Mouse (Mus musculus): Measurements from ENCODE around the gene Akr1b10. TPM values are rescaled to one million over a fixed set of nuclear protein-coding genes. Genes with fewer than 3 reads are reported as not detected.
"Not testable (repeated sequence)": the region's sequence is repeated elsewhere in the genome, so short reads cannot be mapped to it uniquely, and the experiment has no call there.

The Akr1b10 gene
- total RNA-seq, 2 experiments from 2014 or later = 48.5 to 62.6 TPM

DNA sequence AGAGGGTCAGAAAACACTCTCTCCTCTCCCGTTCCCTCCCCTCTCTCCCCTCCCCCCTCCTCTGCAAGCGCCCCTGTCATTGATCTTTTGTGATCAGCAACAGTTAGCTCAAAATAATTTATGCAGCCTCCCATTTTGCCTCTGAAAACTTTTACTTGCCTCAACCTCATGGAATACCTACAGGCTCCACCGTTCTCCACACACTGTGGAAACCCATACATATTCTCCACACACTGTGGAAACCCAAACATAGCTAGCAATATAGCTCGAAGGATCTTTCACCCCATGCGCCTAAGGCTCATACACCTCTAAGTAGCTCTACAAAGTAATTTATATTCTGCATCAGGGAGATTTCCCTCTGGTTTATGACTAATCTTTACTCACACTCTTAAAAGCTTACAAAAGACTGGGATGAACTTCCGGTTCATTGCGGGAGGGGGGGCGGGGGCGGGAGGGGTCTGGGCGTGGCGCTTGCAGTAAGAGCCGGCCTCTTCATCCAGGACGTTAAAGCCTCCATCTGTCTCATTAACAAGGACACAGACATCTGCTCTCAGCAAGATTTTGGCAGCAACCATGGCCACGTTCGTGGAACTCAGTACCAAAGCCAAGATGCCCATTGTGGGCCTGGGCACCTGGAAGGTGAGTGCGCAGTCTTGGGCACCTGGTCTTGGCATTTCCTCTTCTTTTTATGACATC, 30.2 kb upstream of the Akr1b10 start, which contains the start of gene Akr1b8:
Akr1b8 (plus strand) TSS at position 462 of the 696 bp plus-strand sequence.
- DNase-seq = peak; percentile 27
- peak within 1 kb of the TSS; percentile 69 for H3K27ac ChIP-seq
- intact Hi-C loops (cut with DNase I) = no loop called here
- no peak for TF ChIP-seq CTCF (IDR thresholded peaks at IDR 0.05)
- peak within 1 kb of the TSS; percentile 63 for H3K4me3 ChIP-seq

DNA sequence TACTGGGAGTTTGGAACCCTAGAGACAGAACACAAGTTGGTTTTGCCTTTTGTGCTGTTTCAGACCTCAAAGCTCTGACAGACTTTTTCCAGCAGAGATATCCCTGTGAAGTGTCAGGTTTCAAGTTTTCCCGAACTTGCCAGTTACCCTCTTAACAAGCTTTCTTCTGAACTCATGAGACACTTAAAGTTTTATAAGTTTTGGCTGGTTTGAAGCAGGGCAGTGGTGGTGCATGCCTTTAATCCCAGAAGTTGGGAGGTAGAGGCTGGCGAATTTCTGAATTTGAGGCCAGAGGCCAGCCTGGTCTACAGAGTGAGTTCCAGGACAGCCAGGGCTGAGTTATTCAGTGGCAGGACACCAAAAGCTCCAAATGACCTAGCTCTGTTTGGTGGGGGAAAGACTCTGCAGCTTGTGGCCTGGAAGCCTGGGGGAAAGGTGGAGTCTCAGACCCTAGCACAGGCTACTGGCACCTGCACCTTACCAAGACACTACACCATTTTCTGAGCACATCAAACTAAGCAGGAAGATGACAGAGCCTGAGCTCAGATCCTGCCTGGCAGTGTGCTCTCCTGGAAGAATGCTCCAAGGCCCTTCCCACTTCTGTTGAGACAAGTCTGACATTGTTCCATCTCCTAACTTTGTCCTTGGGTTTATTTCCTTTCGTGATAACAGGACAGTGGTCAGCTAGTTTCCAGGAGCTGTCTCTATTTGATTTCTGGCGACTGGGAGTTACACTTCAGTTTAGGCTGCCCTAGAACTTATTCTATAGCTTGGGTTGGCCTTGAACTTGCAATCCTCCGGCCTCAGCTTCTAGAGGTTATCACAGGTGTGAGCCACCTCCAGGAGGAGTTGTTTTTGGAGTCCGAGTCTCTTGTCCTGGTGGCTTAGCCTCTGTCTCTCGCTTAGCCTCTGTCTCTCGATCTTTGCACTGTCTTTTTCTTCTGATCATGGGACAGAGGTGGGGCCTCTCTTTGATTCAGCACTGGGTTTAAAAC, 29.4 kb upstream of the Akr1b10 start:
- no peak for TF ChIP-seq CTCF (IDR thresholded peaks at IDR 0.05)
- no peak for DNase-seq
- Histone ChIP-seq H3K27ac (peak overlapping the region; percentile 69), H3K4me3 (peak overlapping the region; percentile 63)
- intact Hi-C loops (cut with DNase I) = no loop called here

DNA sequence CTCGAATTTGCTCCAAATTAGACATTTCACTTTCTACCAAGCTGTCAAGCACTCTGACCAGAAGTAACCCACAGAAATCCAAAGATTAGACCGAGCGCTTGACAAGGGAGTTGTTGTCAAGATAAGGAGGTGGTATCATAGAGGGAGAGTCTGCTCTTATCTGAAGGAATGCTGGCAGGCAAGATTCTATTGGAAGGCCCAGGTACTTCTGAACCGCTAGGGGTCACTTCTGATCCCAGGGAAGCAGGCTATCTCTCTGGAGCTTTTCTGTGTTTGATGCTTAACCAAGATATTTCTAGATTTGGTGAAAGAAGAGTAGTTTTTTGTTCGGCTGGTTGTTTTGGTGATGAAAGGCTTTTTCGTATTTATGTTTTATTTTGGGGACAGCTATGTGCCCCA, 28.7 kb upstream of the Akr1b10 start:
- TF ChIP-seq CTCF (IDR thresholded peaks at IDR 0.05) = no peak
- no peak for DNase-seq
- no peak overlapping the region for H3K4me3 ChIP-seq
- intact Hi-C loops (cut with DNase I) = no loop called here
- no peak overlapping the region; the same call in 1 of the 2 replicates for H3K27ac ChIP-seq

DNA sequence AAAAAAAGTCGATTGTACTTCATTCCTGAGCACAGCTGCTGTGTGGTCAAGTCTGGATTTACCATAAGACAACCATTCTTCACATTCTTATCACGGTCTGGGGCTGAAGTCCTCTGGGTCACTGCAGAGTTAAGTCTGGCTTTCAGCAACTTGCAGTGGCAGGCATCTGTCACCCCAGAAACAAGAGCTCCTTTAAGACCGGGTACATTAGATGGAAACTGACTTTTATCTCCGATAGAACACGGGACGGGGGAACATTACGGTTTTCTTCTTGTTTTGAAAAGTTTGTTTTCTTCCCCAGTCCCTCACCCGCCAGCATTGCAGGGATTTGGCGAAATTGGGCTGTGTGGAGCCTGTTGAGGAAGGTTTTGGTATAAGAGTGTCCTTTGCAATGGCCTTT, 28.2 kb upstream of the Akr1b10 start:
- intact Hi-C loops (cut with DNase I) = no loop called here
- H3K4me3 ChIP-seq = no peak overlapping the region

DNA sequence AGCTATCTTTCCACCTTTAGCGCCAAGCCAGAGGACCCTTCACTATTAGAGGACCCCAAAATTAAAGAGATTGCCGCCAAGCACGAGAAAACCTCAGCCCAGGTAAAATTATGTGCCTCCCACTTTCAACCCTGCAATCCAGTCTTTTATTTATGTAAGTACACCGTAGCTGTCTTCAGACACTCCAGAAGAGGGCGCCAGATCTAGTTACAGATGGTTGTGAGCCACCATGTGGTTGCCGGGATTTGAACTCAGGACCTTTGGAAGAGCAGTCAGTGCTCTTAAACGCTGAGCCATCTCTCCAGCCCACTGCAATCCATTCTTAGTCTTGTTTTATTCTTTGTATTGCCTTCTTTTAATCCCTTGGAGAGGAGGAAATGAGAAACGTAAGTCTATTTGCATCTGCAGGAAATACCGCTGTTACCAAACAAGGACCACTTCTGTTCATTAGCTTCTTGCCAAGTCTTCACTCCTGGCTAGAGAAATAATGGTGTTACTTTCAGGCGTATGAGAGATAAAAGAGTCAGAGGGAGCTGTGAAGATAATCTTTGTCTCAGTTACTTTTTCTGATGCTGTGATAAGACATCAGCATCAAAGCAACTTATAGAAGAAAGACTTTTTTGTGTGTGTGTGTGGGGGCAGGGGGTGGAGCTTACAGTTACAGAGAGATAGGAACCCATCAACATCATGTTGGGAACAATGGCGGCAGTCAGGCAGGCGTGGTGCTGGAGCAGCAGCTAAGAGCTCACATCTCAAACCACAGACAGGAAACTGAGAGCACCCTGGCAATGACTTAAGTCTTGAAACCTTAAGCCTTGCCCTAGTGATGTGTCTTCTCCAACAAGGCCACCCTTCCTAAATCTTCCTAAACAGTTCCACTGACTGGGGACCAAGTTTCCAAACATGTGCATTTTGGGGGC, 19.5 kb upstream of the Akr1b10 start:
- TF ChIP-seq CTCF (IDR thresholded peaks at IDR 0.05) = peak; percentile 23; the same call in 1 of the 2 replicates
- intact Hi-C loops (cut with DNase I) = no loop called here
- no peak overlapping the region for H3K27ac ChIP-seq

More for the DNA sequence above, 28.2 kb upstream of the Akr1b10 start:
- DNase-seq = no peak
- no peak for TF ChIP-seq CTCF (IDR thresholded peaks at IDR 0.05)
- H3K27ac ChIP-seq = no peak overlapping the region

DNA sequence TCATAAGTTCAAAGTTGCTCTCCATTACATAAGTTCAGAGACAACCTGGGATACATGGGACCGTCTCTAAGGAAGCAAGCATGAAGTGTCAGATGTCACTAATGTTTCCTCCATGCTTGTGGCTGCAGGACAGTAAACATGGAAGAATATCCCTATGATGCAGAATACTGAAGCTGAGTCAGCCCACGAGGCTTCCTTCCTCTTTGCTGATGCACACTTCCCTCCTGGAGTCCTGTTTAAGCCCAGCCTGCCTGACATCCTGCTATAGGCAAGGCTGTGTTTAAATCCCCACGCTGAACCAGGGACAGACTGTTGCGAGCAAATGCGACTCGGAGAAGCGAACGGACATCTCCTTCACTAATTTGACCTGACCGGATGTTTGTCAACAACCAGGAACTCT, 16.0 kb upstream of the Akr1b10 start:
- H3K27ac ChIP-seq = no peak overlapping the region
- DNase-seq = no peak
- TF ChIP-seq CTCF (IDR thresholded peaks at IDR 0.05) = no peak
- no peak overlapping the region for H3K4me3 ChIP-seq
- intact Hi-C loops (cut with DNase I) = no loop called here

More for the DNA sequence above, 19.5 kb upstream of the Akr1b10 start:
- no peak for DNase-seq
- H3K4me3 ChIP-seq = no peak overlapping the region

DNA sequence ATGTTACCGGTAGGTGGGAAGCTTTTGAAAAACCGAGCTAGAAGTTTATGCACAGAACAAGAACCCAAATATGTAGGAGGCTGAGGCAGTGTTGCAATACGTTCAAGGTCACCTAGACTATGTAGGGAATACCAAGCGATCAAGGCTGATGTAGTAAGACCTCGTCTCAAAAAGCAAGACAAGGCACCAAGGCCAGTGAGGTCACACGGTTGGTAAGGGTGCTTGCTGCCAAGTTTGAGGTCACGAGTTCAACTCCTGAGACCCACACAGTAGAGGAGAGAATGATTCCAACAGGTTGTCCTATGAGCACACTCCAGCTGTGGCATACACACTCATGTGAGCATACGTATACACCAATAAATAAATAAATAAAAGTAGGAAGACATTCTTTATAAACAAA, 13.9 kb upstream of the Akr1b10 start:
- no peak overlapping the region for H3K27ac ChIP-seq
- no peak for TF ChIP-seq CTCF (IDR thresholded peaks at IDR 0.05)
- H3K4me3 ChIP-seq = no peak overlapping the region
- DNase-seq = no peak
- intact Hi-C loops (cut with DNase I) = loop anchor here (2.0 to 5.0 kb wide), 2 partner anchors 77 kb away; no protein-coding TSS in a partner anchor

DNA sequence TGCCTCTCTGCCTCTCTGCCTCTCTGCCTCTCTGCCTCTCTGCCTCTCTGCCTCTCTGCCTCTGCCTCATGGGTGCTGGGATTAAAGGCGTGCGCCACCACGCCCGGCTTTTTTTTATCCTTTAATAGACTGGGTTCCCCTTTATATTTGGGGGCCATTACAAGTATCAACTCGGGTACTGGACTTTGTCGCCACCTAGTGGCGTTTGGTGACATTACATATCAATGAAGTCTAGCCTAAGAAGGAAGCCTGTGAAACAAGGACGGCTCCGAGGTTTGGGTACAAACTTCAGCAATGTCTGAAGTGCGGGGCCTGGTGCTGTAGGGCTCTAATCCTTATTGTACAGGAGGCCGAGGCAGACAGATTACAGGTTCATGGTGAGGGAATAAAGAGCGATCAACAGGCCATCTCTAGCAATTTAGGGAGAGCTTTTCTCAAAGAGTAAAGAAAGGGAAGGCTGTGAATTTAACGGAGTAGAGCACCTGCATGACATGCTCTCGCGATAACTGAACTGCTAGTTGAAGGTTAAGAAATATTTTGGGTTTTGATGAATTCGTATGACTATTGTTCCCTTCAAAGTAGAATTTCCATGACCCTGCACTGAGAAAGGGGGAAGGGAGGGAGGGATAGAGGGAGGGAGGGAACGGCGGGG, 12.2 kb upstream of the Akr1b10 start:
- intact Hi-C loops (cut with DNase I) = loop anchor here (2.0 to 5.0 kb wide), 2 partner anchors 75 to 79 kb away; no protein-coding TSS in a partner anchor
- Histone ChIP-seq H3K4me3 (peak overlapping the region; percentile 55), H3K27ac (no peak overlapping the region)
- TF ChIP-seq CTCF (IDR thresholded peaks at IDR 0.05) = peak; percentile 86
- peak; percentile 74 for DNase-seq

DNA sequence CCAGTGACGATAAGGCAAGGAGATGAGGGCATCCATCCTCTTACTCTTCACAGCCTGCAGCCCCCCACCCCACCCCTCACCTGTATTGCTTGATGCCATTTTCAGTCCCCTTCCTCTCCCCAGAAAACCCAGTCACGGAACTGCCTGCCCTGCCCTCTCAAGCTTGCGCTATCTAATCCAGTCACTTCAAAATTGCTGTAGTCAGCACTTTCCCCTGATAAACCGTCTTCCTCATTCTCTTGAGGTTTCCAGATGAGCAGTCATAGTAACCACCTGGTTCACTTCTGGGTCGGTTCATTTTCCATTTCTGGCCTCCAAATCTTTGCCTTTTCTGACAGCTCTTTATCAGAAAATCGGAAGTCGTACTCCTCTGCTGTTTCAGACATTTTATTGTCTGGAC, 10.2 kb upstream of the Akr1b10 start:
- intact Hi-C loops (cut with DNase I) = loop anchor here (5.0 kb wide), 1 partner anchor 73 kb away; no protein-coding TSS in a partner anchor
- TF ChIP-seq CTCF (IDR thresholded peaks at IDR 0.05) = no peak
- H3K27ac ChIP-seq = no peak overlapping the region
- DNase-seq = no peak
- H3K4me3 ChIP-seq = no peak overlapping the region

DNA sequence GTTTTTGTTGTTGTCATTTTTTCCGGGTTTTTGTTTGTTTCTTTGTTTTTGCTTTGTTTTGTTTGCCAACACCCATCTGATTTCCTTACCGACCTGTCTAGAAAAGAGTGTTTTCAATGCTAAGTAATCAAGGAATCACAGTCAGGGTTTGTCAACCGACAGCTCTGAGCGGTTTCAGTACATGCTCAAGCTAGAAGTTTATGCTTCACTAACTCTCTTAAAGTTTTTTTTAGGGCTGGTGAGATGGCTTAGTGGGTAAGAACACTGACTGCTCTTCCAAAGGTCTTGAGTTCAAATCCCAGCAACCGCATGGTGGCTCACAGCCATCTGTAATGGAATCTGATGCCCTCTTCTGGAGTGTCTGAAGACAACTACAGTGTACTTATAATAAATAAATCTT, 8.1 kb upstream of the Akr1b10 start:
- H3K4me3 ChIP-seq; DNase-seq; H3K27ac ChIP-seq; intact Hi-C loops (cut with DNase I): not testable (repeated sequence)

DNA sequence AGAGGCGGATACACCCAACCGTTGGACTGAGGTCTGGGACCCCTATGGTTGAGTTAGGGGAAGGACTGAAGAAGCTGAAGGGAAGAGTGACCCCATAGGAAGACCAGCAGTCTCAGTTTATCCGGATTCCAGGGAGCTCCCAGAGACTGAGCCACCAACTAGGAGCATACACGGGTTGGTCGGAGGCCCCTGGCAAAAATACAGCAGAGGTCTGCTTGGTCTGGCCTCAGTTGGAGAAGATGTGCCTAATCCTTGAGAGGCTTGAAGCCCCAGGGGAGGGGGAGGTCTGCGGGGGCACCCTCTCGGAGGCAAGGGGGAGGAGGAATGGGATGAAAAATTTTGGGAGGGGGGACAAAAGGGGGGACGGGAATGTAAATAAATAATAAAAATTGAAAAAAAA, 617 bp upstream of the Akr1b10 start:
- intact Hi-C loops (cut with DNase I) = no loop called here
- Histone ChIP-seq H3K4me3 (peak overlapping the region; percentile 89), H3K27ac (peak overlapping the region; percentile 92; the same call in 1 of the 2 replicates)
- no peak for DNase-seq
- TF ChIP-seq CTCF (IDR thresholded peaks at IDR 0.05) = no peak

Data from gastrocnemius, adult 2 months (tissue).